Mouse (Mus musculus) left cerebral cortex, postnatal 25 days (tissue): ENCODE measurements around the gene Ugdh. TPM values are rescaled to one million over a fixed set of nuclear protein-coding genes. Genes with fewer than 3 reads are reported as not detected.

Source experiments
- DNase-seq, 2 experiments: peaks; one replicate each; pipeline ENCODE4 v3.0.0; 2022; ENCODE audit warnings: low spot score in 2 of 2, mixed read lengths in 1 of 2
- intact Hi-C: fragments of 180-260 bp; cut with DNase I; formaldehyde crosslinking; loops from one replicate; pipeline ENCODE4 v1.15.1; 2025
- total RNA-seq, 2 experiments: library from RNA; stranded (reverse); gene quantifications; 2 replicates each; pipeline ENCODE4 v1.2.3; 2021

Ugdh gene
- total RNA-seq, 2 experiments from 2014 or later, result 23.9 to 29.7 TPM

DNA sequence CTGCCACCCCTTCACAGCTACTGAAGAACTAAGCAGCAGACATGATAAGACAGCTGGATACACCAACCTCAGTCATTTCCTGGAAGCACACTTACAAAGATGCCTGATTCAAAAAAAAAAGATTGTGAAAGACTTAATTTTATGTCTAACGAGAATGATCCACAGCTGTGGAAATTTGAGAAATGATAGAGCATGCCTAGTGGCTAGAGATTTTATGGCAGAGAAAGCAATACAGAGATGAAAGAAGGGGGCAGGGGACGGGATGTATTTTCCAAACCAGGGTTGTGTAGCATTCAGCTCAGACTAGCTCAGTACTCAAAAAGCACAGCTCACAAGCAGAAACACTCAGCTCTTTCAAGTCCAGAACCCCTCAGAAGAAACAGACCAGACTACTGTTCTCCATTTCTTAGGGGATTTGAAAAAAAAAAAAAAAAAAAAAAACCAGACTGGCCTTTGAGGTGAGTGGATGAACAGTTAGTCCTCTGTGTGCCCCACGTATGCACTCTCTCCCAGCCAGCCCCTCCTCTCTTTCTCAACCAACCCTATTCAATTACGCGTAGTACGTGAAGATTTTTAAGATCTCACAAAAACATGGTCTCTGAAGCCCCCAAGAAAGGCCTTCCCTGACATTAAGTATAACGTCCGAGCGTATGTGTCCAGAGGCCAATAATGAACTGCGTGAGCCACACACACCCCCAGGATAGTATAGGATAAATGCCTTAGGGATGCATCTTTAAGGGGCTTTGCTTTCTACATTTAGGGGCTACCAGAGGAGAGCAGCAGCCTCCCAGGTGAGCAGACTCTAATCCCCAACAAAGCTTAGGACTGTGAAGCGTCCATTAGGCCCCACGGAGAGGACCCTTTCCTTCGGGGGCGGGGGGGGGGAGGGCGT is 1.0 kb downstream of the Ugdh start:
- intact Hi-C loops, result loop anchor here (2.0 to 5.0 kb wide), 2 partner anchors 58 to 102 kb away; partner anchors contain the start of genes Gm43552, Smim14 and Ube2k
- peak; percentile 34 to 61 for DNase-seq

DNA sequence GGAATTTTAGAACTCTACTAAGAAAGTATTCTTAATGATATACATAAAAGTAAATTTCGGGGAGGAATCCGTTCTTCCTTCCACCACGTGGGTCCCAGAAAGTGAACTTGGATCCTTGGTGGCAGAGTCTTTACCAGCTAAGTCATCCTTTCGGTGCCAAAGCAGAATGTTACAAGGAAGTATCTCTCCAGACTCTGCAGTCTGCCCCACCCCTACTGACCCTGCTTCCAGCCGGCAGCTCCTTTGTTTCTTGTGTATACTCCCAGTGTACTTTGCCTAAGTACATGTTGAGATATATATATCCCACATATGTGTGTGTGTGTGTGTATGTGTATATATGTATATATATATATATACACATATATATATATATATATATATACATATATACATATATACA is 6.3 kb downstream of the Ugdh start:
- DNase-seq, result no peak

DNA sequence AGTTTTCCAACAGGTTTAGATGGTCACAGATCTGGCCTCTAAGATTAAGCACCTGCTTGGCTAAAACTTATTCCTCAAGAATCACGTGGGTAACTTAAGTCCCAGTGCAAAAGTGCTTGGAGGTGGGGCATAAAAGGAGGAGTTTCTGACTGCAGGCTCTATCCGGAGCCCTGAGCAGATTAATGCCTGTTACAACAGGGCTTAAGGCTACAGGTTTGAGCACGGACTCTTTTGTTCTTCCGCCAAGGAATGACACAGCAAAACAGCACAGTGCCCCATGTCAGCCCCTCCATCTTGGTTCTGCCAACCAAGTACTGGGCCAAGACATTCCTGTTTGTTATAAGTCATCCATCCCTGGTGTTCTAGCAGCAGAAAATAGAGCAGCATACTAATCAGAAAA is 7.4 kb downstream of the Ugdh start:
- intact Hi-C loops, result no loop called here
- DNase-seq, result no peak

More for the DNA sequence above, 6.3 kb downstream of the Ugdh start:
- intact Hi-C loops, result no loop called here

GRCm38 (mm10) chr5:65425251-65425650 is 10.5 kb downstream of the Ugdh start:
- DNase-seq, result no peak
- intact Hi-C loops, result no loop called here

DNA sequence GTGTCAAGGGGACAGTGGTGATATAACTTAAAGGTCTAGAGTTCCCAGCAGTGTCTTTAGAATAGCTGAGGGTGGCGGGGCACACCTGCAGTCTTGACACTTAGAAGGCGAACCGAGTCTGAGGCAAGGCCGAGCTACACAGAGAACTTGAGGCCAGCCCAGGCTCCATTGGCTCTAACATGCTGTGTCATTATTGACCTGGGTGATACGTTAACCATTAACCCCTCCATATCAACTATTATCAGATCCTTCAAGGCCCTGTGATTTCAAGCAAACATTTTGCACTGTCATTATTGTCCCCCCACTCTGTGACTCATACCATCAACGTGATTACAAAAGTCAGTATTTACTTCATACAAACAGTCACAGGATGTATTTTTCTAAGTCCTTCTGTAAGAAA is 11.5 kb downstream of the Ugdh start:
- intact Hi-C loops, result no loop called here
- DNase-seq, result no peak

- no peak for DNase-seq
- intact Hi-C loops, result no loop called here
These were observed 12.9 kb downstream of the Ugdh start for GRCm38 (mm10) chr5:65422803-65423202.

DNA sequence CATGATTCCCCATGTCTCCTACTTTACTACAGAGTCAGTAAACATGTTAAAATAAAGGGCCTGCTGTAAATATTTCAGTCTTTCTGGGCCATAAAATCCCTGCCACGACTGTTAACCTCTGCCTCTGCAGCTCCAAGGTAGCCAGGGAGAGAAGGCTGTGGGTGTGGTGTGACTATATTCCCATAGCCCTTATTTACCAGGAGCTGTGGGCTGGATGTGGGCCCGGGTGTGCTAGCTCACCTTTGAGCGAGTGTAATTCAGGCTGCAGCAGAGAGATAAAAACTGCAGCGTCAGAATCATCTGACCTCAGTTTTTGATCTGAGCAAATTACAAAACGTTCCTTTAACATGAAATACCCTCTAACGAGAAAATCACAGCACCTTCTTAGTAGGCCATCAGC is 14.9 kb downstream of the Ugdh start:
- intact Hi-C loops, result no loop called here
- no peak for DNase-seq

GRCm38 (mm10) chr5:65419136-65419535 is 16.6 kb downstream of the Ugdh start:
- no peak for DNase-seq
- intact Hi-C loops, result no loop called here

DNA sequence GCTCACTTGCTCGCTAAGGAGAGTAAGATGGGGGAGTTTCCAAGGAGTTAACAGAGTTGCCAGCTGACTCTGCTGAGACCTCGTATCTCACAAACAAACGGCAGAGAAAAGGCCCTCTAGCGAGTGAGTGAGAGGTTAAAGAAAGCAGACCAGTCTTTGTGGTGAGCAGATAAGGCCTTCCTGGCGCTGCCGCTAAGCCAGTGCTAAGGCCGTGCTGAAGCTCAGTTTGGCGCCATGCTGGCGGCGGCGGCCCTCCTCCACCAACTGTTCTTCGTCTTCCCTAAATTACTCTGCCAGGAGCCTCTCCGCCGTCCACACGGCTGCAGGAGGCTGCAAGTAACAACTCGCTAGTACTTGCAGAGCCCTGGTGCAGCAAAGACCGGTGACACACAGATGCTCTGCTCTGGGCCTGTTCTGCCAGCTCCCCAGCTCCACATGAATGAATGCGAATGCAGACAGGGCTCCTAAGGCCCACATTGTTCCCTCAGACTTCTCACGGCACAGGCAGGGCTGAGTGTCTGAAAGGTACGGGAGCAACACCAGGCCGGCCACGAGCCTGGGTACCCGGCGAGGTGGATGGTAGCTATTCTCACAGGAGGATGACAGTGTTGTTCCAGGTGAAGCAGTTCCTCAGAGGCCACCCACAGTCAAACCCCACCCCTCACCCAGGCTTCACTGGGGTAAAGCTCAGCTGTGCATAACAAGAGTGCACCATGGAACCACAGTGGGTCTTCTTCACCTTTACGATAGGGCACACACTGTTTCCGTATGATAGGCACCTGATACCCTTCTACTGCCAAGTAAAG is 19.9 kb downstream of the Ugdh start:
- no peak for DNase-seq

DNA sequence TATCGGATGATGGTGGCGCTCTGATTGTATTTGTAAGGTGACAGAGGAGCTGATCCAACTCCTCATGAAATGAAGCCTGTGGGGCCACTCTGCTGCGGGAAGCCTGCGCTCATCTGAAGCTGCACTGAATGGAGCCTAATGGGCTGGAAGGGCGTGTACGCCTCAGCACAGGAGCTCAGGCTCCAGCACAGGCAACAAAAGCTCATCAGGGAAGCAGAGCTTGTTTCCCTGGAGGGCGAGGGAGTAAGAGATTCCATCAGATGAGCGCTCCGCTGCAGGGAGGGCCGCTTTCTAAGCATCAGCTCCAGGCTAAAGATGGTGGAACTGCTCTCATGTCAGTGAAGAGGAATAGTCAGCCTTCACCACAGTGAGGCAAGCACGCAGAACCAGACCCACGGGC is 27.8 kb downstream of the Ugdh start:
- no peak for DNase-seq
- intact Hi-C loops, result loop anchor here (10.0 kb wide), 1 partner anchor 227 kb away; no protein-coding TSS in a partner anchor

More for the DNA sequence above, 19.9 kb downstream of the Ugdh start:
- intact Hi-C loops, result no loop called here

GRCm38 (mm10) chr5:65401251-65401994 is 34.3 kb downstream of the Ugdh start:
- DNase-seq, result peak; percentile 77 to 86
- intact Hi-C loops, result loop anchor here (2.0 to 10.0 kb wide), 2 partner anchors 233 to 295 kb away; no protein-coding TSS in a partner anchor

- intact Hi-C loops, result loop anchor here (10.0 kb wide), 1 partner anchor 370 kb away; the partner anchor contains the start of gene N4bp2
- DNase-seq, result no peak
These were observed 41.3 kb downstream of the Ugdh start for GRCm38 (mm10) chr5:65394425-65394824.

- intact Hi-C loops, result loop anchor here (1.0 to 10.0 kb wide), 2 partner anchors 56 to 373 kb away; partner anchors contain the start of genes N4bp2 and Rfc1
These were observed 44.0 kb downstream of the Ugdh start for GRCm38 (mm10) chr5:65391753-65392152.

DNA sequence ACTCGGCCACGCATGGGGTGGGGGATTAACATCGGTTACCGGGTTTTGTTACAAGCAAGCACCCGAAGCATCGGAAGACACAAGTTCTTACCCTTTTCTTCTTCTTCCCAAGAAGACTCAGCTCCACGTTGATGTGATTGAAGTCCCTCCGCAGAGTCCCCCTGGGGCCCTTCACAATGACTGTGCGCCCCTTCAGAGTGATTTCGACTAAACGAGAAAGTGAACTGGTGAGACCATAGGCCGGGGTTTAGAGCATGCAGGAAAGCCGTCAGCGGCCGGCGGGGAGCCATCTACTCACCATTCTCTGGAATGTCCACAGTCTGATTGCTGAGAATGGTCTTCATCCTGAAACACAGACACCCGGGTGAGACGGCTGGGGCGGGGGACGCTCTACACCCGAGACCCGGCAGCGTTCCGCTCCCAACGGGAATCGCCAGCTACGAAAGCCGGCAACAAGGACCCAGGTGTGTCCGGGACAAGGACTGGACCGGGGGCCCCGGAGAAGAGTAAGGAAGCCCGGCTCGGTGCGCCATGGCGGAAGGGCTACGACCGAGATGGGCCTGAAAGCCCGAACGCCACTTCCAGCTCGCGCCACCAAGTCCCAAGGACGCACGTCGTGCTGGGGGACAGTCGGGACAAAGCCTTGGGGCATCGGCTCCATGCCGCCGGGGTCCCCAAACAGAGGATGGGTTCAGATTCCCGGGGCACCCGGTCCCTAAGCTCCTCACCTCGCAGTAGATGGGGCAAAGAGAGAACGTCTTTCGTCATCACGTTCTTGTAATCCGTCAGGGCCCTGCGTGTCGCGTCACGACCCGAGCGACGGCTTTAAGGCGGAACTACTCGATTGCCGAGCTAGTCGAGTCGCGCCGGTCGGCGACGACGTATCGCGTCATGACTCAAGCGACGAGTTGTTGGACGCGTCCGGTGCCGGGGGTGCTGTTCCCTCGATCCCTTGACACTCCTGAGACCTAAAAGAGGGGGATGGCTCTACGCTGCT is 44.8 kb downstream of the Ugdh start, which contains the start of the genes Rpl9 and Lias:
Rpl9 (minus strand) TSS at position 797 of the 997 bp plus-strand sequence.
Lias (plus strand) TSS at position 850 of the 997 bp plus-strand sequence.
- peak; percentile 99 for DNase-seq
- intact Hi-C loops, result loop anchor here (1.0 to 10.0 kb wide), 2 partner anchors 56 to 374 kb away; partner anchors contain the start of genes N4bp2 and Rfc1

More at GRCm38 (mm10) chr5:65391753-65392152, 44.0 kb downstream of the Ugdh start:
- no peak for DNase-seq

GRCm38 (mm10) chr5:65387008-65387867 is 48.5 kb downstream of the Ugdh start:
- intact Hi-C loops, result loop anchor here (10.0 kb wide), 1 partner anchor 382 kb away; no protein-coding TSS in a partner anchor

DNA sequence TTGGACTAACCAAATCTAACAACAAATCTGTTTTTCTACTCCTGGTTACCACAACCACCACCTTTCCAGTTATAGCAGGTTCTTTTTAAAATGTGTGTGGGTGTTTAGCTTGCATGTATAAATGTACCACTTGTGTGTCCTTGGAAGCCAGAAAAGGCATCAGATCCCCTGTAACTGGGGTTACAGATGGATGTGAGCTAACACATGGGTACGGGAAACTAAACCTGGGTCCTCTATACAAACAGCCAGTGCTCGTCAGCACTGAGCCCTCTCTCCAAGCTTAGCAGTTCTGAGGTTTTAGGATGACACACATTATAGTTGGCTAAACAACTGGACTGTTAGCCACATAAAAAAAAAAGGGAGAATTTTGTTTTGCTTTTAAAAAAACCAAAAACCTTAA is 50.0 kb downstream of the Ugdh start:
- intact Hi-C loops, result loop anchor here (10.0 kb wide), 1 partner anchor 381 kb away; no protein-coding TSS in a partner anchor

More at GRCm38 (mm10) chr5:65387008-65387867, 48.5 kb downstream of the Ugdh start:
- no peak for DNase-seq

GRCm38 (mm10) chr5:65374746-65375145 is 61.0 kb downstream of the Ugdh start:
- DNase-seq, result no peak
- intact Hi-C loops, result no loop called here

More for the DNA sequence above, 50.0 kb downstream of the Ugdh start:
- peak in 1 of 2 experiments; percentile 14 for DNase-seq
